In the genomic region with DNA sequence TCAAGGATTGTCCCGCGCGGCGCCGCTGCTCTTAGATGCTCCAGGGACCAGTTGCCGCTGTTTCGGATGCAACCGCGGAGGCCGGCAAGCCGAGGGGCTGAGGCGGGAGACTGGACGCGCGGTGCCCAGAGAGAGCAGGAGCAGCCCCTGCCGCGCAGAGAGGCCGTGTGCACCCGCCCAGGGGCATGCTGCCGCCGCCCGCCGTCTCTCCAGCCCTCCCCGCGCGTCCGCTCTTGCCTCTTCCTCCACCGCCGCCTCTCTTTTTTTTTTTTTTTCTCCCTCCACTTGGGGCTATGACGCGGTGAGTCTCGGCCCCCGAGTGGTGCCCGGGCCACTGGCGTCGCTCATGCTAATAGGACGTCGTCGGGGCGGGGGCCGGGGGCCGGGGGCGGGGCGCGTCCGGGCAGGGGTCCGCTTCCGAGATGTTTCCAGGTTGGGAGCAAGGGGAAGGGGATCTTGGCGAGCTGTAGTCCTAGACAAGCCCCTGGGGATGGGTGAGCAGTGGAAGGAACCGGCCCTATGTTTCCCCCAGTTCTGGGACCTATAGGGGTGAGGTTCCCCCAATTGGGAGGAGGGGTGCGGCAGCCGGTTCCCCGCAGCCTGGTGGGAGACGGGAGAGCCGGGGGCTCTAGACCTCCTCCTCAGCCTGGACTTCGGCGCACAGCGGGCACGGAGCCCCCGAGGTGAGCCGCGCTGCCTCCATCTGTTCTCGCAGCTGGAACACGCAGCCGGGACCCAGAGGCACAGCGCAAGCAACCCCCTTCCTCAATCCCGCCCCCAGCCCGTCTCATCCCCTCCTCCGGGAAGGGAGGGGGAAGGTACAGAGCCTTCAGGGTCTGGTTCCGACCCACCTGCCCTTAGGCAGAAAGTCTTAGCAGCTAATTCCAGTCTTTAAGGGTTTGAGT, we compare ENCODE assay signal across 8 mouse cellular contexts. TPM values are rescaled to one million over a fixed set of nuclear protein-coding genes. Genes with fewer than 3 reads are reported as not detected.
DNase-seq lines count a peak whose midpoint lies in the region; ATAC-seq and TF ChIP-seq lines count a peak whose summit lies in the region.

A gene (minus strand): TSS at position 250 of the 905 bp plus-strand sequence.

- H3K4me2 ChIP-seq in kidney, postnatal 0 days (ENCODE audit: low read length) = peak within 1 kb of the TSS; percentile 44
- peak within 1 kb of the TSS; percentile 64 for H3K4me2 ChIP-seq in hindbrain, embryonic 12.5 days (replicated peaks)

- under 1% methylated on average over 57 of the region's 70 CpGs for WGBS in kidney, postnatal 0 days
- 0% methylated on average over 53 of the region's 70 CpGs for WGBS in hindbrain, embryonic 12.5 days

- H3K9me3 ChIP-seq in kidney, postnatal 0 days (replicated peaks; ENCODE audit: low read length) = no peaks in the 10 kb centered on the region
- H3K9me3 ChIP-seq in hindbrain, embryonic 12.5 days (replicated peaks) = no peaks in the 10 kb centered on the region; the same call in 1 of the 2 replicates

- DNase-seq in kidney, postnatal 0 days (ENCODE audit: low spot score) = no peak
- no peak for DNase-seq in kidney, adult 8-10 months
- peak; percentile 54 for DNase-seq in embryo, embryonic 11 days
- peak; percentile 49 for DNase-seq in neural tube, embryonic 10.5 days (ENCODE audit: extremely low spot score, low spot score)
- no peak for DNase-seq in c-Kit-positive CD71-positive TER-119-positive erythroid progenitor cells, embryonic 14.5 days (ENCODE audit: low spot score)
- no peak for DNase-seq in gastrocnemius, adult 8-10 months (ENCODE audit: low spot score in 2 of 2)
- no peak for DNase-seq in adrenal gland, postnatal 25 days

- no peaks in the 10 kb centered on the region for H3K4me1 ChIP-seq in kidney, postnatal 0 days (replicated peaks; ENCODE audit: insufficient read depth, low read length)
- H3K4me1 ChIP-seq in hindbrain, embryonic 12.5 days = peaks cover 33% of the 10 kb centered on the region

- ATAC-seq in kidney, postnatal 0 days (replicated peaks; ENCODE audit: low FRiP score, low read depth) = no peak
- ATAC-seq in hindbrain, embryonic 12.5 days (ENCODE audit: low FRiP score) = peak; percentile 51; the same call in 1 of the 2 replicates

- no peak within 1 kb of the TSS for H3K9ac ChIP-seq in kidney, postnatal 0 days (ENCODE audit: low read depth, low read length)
- H3K9ac ChIP-seq in hindbrain, embryonic 12.5 days = peak within 1 kb of the TSS; percentile 54

- no peaks in the 10 kb centered on the region for H3K36me3 ChIP-seq in kidney, postnatal 0 days (ENCODE audit: insufficient read depth, low read length)
- H3K36me3 ChIP-seq in hindbrain, embryonic 12.5 days = no peaks in the 10 kb centered on the region

- no peak within 1 kb of the TSS for H3K27ac ChIP-seq in kidney, postnatal 0 days
- no peak within 1 kb of the TSS for H3K27ac ChIP-seq in hindbrain, embryonic 12.5 days

- TF ChIP-seq CTCF in kidney, postnatal 0 days (IDR thresholded peaks at IDR 0.05; ENCODE audit: low read depth) = no peak

- H3K27me3 ChIP-seq in kidney, postnatal 0 days (ENCODE audit: insufficient read depth, low read length) = peaks cover 80% of the 10 kb centered on the region
- peaks cover 85% of the 10 kb centered on the region for H3K27me3 ChIP-seq in hindbrain, embryonic 12.5 days

- peak within 1 kb of the TSS; percentile 16 for H3K4me3 ChIP-seq in kidney, postnatal 0 days (replicated peaks; ENCODE audit: low read depth, low read length)
- H3K4me3 ChIP-seq in hindbrain, embryonic 12.5 days = peak within 1 kb of the TSS; percentile 40

RNA-seq across cellular contexts. Expression of the gene that starts here (rescaled TPM):
- not detected in 2 replicates for polyA plus RNA-seq in kidney, postnatal 0 days (2015; fragmentation: Nextera tagmentation; extraction: Ambion mirVana)
- 7.3 and 9.4 TPM in 2 replicates for polyA plus RNA-seq in hindbrain, embryonic 12.5 days (2016; fragmentation: Nextera tagmentation; extraction: Ambion mirVana)
- total RNA-seq in gastrocnemius, adult 8-10 months (2022) = not detected
- total RNA-seq in adrenal gland, postnatal 25 days (2021) = not detected in 2 replicates

Comparison
In these comparisons a context has a peak if more than half of its experiments do, and no peak if none do; other contexts are left out.
1. DNase-seq: peak in embryo, embryonic 11 days (single experiment) and neural tube, embryonic 10.5 days (single experiment); none in kidney, postnatal 0 days (single experiment), kidney, adult 8-10 months (0 of 2), c-Kit-positive CD71-positive TER-119-positive erythroid progenitor cells, embryonic 14.5 days (single experiment), gastrocnemius, adult 8-10 months (0 of 2) and adrenal gland, postnatal 25 days (single experiment).